Mouse (Mus musculus): Measurements from ENCODE around the gene Galr3. TPM values are rescaled to one million over a fixed set of nuclear protein-coding genes. Genes with fewer than 3 reads are reported as not detected.
"Not testable (repeated sequence)": the region's sequence is repeated elsewhere in the genome, so short reads cannot be mapped to it uniquely, and the experiment has no call there.

Galr3 gene
- polyA plus RNA-seq, 1 experiment from 2014 or later, result not detected

DNA sequence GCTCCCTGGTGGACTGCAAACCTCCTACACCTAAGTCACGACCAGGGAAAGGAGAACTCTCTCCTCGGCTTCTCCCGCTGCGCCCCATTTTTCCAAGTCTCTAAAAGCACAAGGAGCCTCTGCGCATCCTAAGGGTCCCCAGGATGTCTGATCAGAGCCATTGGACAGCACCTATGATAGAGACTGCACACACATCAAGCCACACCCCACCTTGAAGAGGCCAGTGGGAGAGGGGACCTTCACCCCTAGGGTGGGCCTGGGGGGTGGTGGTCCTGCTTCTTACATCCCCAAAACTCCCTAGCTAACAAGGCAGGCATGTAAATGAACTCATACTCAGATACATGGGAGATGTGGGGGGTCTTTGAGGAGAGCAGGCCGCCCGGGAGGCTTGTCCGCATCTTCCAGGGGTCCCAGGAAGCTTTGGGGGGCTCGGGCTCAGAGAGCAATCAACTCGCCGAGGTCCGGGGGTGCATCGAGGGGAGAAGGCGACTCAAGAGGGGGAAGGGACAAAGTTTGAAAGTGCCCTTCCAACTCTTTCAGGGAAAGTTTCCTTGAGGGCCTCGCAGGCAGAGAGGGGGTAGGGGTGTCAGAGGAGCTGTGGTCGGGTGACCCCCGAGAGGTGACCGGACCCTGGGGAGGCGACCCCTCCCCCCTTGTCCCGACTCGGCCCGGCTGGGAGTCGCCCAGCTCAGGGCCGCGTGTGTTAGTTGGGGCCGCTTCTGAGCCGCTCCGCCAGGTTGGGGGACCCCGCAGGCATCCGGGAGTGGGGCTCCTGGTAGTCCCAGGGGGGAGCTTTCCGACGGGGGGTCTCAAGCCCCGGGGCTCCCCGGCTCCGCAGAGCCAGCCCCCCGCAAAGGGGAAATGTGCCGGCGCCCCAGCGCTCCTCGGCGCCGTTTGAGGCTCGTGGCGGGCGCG, 14.1 kb upstream of the Galr3 start:
- 6% methylated on average over 46 of the region's 46 CpGs for WGBS
- Histone ChIP-seq H3K27me3 (replicated peaks) (no peaks in the 10 kb centered on the region), H3K4me2 (replicated peaks) (peak overlapping the region; percentile 99), H3K9ac (peak overlapping the region; percentile 100), H3K4me3 (peak overlapping the region; percentile 80), H3K9me3 (no peaks in the 10 kb centered on the region), H3K27ac (peak overlapping the region; percentile 94), H3K36me3 (no peaks in the 10 kb centered on the region), H3K4me1 (peaks cover 45% of the 10 kb centered on the region)
- ATAC-seq (ENCODE audit: low FRiP score, low read depth), result peak; percentile 37

DNA sequence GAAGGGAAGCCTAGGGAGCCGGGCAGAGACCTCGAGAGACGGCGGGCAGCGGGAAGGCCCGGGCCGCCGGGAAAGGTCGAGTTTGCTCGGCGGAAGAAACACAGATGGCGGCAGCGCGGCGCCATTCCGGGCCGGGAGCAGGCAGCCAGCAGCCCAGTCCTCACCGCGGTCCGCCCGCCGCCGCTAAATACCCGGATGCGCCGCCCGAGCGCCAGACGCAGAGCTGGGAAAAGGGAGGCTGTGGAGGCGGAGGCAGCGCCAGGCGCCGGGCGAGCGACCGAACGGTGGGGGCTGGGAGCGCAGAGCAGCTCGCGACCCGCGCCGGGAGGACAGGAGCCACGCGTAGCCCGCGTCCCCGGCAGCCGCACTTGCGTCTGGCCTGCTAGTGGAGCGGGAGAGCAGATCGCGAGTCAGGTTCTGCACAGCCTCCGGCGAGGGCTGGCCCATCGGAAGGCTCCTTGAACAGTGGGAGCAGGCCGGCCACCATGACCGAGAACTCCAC, 13.4 kb upstream of the Galr3 start, which contains the start of gene H1f0:
H1f0 (plus strand) TSS at position 214 of the 502 bp plus-strand sequence.
- peaks cover 45% of the 10 kb centered on the region for H3K4me1 ChIP-seq
- H3K4me3 ChIP-seq, result peak within 1 kb of the TSS; percentile 80
- WGBS, result under 1% methylated on average over 50 of the region's 58 CpGs
- peak within 1 kb of the TSS; percentile 100 for H3K9ac ChIP-seq
- ATAC-seq (ENCODE audit: low FRiP score, low read depth), result peak; percentile 81
- no peaks in the 10 kb centered on the region for H3K9me3 ChIP-seq
- peak within 1 kb of the TSS; percentile 94 for H3K27ac ChIP-seq
- H3K27me3 ChIP-seq (replicated peaks), result no peaks in the 10 kb centered on the region
- H3K36me3 ChIP-seq, result no peaks in the 10 kb centered on the region
- H3K4me2 ChIP-seq (replicated peaks), result peak within 1 kb of the TSS; percentile 99

DNA sequence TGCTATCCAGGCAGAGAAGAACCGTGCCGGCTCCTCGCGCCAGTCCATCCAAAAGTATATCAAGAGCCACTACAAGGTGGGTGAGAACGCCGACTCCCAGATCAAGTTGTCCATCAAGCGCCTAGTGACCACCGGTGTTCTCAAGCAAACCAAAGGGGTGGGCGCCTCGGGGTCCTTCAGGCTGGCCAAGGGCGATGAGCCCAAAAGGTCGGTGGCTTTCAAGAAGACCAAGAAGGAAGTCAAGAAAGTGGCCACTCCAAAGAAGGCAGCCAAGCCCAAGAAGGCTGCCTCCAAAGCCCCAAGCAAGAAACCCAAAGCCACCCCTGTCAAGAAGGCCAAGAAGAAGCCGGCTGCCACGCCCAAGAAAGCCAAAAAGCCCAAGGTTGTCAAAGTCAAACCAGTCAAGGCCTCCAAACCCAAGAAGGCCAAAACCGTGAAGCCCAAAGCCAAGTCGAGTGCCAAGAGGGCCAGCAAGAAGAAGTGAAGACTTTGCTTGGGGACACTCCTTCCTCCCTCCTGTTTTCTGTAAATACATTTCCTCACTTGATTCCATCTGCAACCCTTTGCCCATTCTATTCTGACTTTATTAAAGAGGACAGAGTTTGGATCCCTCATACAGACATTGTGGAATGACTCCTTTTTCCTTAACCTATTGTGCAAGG, 12.7 kb upstream of the Galr3 start:
- H3K27me3 ChIP-seq (replicated peaks), result no peaks in the 10 kb centered on the region
- H3K9ac ChIP-seq, result peak overlapping the region; percentile 100
- H3K4me3 ChIP-seq, result peak overlapping the region; percentile 80
- H3K27ac ChIP-seq, result peak overlapping the region; percentile 94
- peaks cover 2% of the 10 kb centered on the region; the same call in 1 of the 2 replicates for H3K36me3 ChIP-seq
- no peaks in the 10 kb centered on the region for H3K9me3 ChIP-seq
- peaks cover 45% of the 10 kb centered on the region for H3K4me1 ChIP-seq
- WGBS, result 30% methylated on average over 16 of the region's 16 CpGs
- H3K4me2 ChIP-seq (replicated peaks), result peak overlapping the region; percentile 99
- ATAC-seq (ENCODE audit: low FRiP score, low read depth), result no peak

DNA sequence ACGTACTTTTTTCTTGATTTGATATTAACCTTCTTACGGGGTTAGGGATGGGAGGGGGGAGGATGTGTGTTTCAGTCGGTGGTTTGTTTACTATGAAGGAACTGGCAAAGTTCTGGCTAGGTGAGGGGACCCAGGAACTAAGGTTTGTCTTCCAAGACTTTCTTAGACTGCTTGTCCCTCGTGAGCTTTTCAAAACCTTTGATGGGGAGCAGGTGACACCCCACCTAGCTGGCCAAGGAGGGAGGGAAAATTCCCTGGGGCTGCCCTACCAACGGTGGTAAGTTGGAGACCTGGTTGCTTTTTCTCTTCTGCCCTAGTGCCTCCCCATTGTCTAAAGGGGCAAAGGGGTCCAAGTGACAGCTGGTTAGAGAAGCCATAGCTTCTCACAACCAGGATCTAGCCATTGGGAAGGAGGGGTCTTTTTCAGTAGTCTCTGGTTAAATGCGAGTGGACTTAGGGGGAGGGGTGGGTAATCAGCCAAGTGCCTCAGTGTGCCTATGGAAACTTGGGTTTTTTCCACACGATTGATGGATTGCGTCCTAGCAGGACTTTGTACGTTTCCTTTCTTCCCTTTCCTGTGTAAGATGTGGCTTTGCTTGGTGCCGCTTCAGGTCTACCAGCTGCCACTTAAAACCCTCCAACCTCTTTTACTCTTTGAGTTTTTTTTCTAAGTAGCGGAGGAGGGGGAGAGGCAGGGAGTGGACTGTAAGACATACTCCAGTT, 12.0 kb upstream of the Galr3 start:
- Histone ChIP-seq H3K4me3 (peak overlapping the region; percentile 80), H3K4me2 (replicated peaks) (peak overlapping the region; percentile 99), H3K9me3 (no peaks in the 10 kb centered on the region), H3K27ac (no peak overlapping the region), H3K36me3 (peaks cover 2% of the 10 kb centered on the region; the same call in 1 of the 2 replicates), H3K27me3 (replicated peaks) (no peaks in the 10 kb centered on the region), H3K9ac (peak overlapping the region; percentile 100), H3K4me1 (peaks cover 45% of the 10 kb centered on the region)
- 9% methylated on average over 11 of the region's 11 CpGs for WGBS
- ATAC-seq (ENCODE audit: low FRiP score, low read depth), result no peak

DNA sequence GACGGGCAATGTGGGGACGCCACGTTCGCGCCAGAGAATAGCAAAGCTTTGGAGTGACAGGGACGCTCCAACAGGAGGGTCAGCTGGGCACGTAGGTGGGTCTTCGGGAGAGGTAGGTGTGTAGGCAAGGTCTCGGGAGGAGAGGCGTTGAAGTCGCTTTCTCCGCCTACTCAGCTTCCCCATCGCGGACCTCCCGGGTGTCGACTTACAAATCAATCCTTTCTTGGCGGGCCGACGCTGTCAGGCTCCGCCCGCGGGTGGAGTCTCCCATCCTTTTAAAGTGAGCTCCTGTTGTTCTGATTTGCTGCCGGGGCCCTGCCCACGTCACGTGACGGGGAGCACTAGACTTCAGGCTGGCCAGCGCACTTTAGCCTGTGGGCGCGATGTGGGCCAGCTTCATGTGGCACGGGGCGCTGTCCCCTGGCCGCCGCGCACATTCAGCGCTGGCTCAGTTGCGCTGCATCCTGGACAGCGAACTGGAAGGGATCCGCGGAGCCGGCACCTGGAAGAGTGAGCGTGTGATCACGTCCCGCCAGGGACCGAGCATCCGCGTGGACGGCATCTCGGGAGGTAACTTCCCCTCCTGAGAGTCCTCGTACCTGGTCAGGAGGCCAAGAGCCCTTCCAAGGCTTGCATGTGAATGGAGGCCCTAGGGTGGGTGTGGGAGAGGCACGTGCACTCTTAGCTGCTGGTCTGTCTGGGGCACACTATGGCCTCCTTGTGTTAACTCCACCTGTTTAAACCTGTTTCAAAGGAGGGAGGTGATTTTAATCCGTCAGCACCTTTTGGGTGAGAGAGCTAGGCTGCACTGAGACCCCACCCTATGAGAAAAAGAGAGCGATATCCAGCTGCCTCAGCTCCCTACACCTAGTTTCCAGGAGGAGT, 10.9 kb upstream of the Galr3 start:
- H3K4me2 ChIP-seq (replicated peaks), result peak overlapping the region; percentile 99
- H3K4me1 ChIP-seq, result peaks cover 38% of the 10 kb centered on the region
- peak; percentile 69 for ATAC-seq (ENCODE audit: low FRiP score, low read depth)
- H3K36me3 ChIP-seq, result peaks cover 8% of the 10 kb centered on the region; the same call in 1 of the 2 replicates
- no peaks in the 10 kb centered on the region for H3K27me3 ChIP-seq (replicated peaks)
- no peaks in the 10 kb centered on the region for H3K9me3 ChIP-seq
- H3K4me3 ChIP-seq, result peak overlapping the region; percentile 80
- under 1% methylated on average over 52 of the region's 52 CpGs for WGBS
- no peak overlapping the region for H3K27ac ChIP-seq
- peak overlapping the region; percentile 100 for H3K9ac ChIP-seq

DNA sequence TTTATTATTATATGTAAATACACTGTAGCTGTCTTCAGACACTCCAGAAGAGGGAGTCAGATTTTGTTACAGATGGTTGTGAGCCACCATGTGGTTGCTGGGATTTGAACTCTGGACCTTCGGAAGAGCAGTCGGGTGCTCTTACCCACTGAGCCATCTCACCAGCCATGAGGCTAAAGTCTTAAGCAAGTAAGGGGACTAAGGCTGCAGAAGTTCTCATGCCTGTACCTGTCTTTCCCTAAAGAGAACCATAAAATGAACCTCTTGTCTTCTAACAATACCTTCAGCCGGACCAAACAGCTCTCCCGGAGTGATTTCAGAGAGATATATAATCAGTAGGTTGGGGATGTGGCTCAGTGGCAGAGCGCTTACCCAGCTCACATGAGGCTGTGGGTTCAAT, 9.8 kb upstream of the Galr3 start:
- Histone ChIP-seq H3K4me1 (peaks cover 33% of the 10 kb centered on the region), H3K36me3 (peaks cover 18% of the 10 kb centered on the region), H3K4me2 (replicated peaks) (peak overlapping the region; percentile 24)
- not testable (repeated sequence) for H3K4me3 ChIP-seq; H3K9me3 ChIP-seq; ATAC-seq (ENCODE audit: low FRiP score, low read depth); H3K27me3 ChIP-seq (replicated peaks); H3K9ac ChIP-seq; H3K27ac ChIP-seq
- WGBS, result 74% methylated on average over 5 of the region's 5 CpGs

DNA sequence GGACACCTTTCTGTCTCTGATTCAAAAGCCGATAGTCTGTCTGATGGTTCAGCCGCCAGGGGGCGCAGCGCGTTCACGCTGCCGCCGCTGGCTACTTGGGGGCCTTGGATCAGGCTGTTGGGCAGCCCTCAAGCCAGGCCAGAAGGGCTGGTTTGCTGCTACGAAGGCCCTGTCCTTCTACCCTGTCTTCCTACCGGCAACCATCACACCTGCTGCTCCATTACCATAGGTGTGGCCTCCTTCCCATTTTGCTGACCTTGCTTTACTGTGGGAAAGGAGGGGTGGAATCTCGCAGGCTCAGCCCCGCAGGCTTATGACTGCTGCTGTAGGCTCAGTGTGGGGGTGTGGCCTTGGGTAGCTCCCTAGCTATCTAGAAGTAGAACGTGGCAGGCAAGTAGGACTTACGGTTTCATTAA, 3.8 kb upstream of the Galr3 start:
- Histone ChIP-seq H3K4me2 (replicated peaks) (no peak overlapping the region; the same call in 1 of the 2 replicates), H3K36me3 (peaks cover 18% of the 10 kb centered on the region), H3K27ac (no peak overlapping the region), H3K4me3 (no peak overlapping the region), H3K9ac (no peak overlapping the region), H3K27me3 (replicated peaks) (peaks cover 40% of the 10 kb centered on the region), H3K9me3 (no peaks in the 10 kb centered on the region), H3K4me1 (peaks cover 15% of the 10 kb centered on the region)
- ATAC-seq (ENCODE audit: low FRiP score, low read depth), result no peak; the same call in 1 of the 2 replicates
- 13% methylated on average over 14 of the region's 14 CpGs for WGBS

DNA sequence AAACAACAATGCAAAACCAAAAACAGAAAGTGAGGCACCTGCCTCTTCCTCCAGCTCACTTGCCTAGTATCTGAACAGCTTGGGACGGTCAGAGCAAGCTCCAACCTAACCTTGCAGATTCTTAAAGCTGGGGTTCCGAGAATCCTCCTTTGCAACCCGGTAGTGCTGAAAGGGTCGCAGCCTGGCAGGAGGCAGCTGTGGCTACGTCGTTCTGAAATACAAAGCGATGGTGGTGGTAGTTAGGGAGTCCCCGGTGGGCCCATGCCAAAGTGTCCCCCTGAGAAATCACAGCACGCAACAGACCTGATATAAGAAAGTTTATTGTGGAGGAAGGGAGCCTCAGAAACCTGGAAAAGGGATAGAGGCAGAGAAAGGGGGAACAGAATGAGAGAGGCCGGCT, 3.4 kb upstream of the Galr3 start:
- Histone ChIP-seq H3K9ac (no peak overlapping the region), H3K4me1 (peaks cover 19% of the 10 kb centered on the region), H3K4me2 (replicated peaks) (no peak overlapping the region), H3K27me3 (replicated peaks) (peaks cover 44% of the 10 kb centered on the region), H3K27ac (no peak overlapping the region), H3K4me3 (no peak overlapping the region), H3K36me3 (peaks cover 18% of the 10 kb centered on the region), H3K9me3 (no peaks in the 10 kb centered on the region)
- ATAC-seq (ENCODE audit: low FRiP score, low read depth), result no peak
- WGBS, result 62% methylated on average over 10 of the region's 10 CpGs

DNA sequence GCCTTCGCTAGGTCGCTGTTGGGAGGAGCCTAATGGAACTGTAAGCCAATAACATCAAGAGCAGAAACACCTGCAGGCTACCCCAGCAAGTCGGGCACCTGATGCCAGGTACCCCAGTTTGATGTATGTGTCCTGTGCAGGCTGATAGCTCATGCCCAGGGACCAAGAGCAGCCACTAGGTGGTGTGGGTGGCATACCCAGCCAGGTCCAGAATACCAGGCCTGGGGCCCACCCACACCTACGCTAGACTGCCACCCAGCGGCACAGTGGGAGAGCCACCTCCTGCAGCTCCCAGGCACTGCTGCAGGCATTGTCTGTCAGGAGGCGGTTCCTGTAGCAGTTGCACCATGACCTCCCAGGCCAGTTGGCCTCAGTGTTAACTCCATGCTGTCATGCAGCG, 2.8 kb upstream of the Galr3 start:
- peaks cover 16% of the 10 kb centered on the region for H3K36me3 ChIP-seq
- no peaks in the 10 kb centered on the region for H3K9me3 ChIP-seq
- H3K4me2 ChIP-seq (replicated peaks), result no peak overlapping the region
- 24% methylated on average over 7 of the region's 7 CpGs for WGBS
- no peak; the same call in 1 of the 2 replicates for ATAC-seq (ENCODE audit: low FRiP score, low read depth)
- no peak overlapping the region for H3K27ac ChIP-seq
- H3K27me3 ChIP-seq (replicated peaks), result peaks cover 49% of the 10 kb centered on the region
- no peak overlapping the region for H3K4me3 ChIP-seq
- H3K4me1 ChIP-seq, result peaks cover 22% of the 10 kb centered on the region
- no peak overlapping the region for H3K9ac ChIP-seq

DNA sequence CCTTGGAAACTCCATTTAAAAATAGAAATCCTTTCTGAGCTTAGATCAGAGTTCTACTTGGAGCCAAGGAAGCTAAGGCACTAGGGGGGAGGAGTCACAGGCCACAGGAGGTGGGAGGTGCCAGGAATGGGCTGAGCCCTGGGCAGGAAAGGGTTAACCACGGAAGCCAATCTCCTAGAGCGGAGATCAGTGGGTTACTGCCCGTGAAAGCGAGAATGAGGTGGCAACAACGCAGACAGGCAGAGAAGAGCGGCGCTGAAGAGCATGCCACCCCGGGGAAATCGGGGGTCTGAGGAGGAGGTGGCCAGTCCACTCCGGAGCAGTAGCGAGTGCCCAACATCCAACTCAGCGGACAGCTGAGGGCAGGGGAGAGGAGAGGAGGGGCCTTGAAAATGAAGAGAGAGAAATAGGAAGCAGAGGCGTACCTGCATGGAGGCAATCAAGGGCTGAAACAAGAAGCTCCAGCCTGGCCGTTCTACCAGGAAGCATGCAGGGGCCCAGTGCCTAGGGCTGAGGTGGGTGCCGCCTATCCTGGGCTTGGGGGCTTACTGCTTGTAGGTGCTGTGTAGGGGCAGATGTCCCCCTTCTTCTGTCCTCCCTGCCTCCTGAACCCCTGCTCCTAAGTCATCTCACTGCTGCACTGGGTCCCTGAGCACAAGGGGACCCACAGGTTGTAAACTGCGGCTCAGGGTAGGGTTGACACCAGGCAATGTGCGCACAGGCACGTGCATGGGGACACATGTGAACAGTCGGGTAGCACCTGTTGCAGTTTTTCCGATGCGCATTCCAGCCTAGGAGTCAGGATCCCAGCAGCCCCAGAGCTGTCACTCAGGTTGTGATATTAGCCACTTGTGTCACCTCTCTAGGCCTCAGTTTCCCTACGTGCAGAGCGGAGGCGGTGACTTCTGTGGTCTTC, 926 bp upstream of the Galr3 start:
- Histone ChIP-seq H3K27me3 (replicated peaks) (peaks cover 50% of the 10 kb centered on the region), H3K4me1 (peaks cover 31% of the 10 kb centered on the region), H3K27ac (no peak overlapping the region), H3K4me3 (no peak overlapping the region; the same call in 1 of the 2 replicates), H3K9me3 (no peaks in the 10 kb centered on the region), H3K36me3 (peaks cover 11% of the 10 kb centered on the region), H3K9ac (0 out of 2 replicates have a peak overlapping the region, but pooled peaks have one; percentile 5), H3K4me2 (replicated peaks) (peak overlapping the region; percentile 56)
- WGBS, result 21% methylated on average over 23 of the region's 24 CpGs
- ATAC-seq (ENCODE audit: low FRiP score, low read depth), result no peak

Measured in neural tube, embryonic 12.5 days (tissue).